Mouse (Mus musculus): ENCODE data around the gene BC049352. TPM values are rescaled to one million over a fixed set of nuclear protein-coding genes. Genes with fewer than 3 reads are reported as not detected.

BC049352 gene
- polyA plus RNA-seq (2014; fragmentation: Nextera tagmentation; extraction: Ambion mirVana), result not detected in 2 replicates

DNA sequence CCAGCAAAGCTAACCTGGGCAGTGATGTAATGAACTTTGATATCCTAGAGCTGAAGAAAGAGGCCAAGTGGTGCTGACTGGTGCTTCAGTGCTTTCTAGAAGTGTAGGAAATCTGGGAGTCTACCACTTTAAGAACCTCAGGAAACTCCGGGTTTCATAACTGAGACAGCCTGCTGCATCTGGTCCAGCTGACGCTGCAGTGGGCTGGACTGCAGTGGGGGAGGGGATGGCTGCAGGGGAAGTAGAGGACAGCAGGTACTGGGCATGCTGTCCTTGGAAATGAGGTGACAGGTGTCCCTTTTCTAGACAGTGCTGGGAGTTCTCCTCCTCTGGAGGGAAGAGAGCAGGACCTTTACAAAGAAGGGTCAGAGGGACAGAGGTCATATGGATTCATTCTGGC, at the start of gene BC049352:
BC049352 (plus strand) TSS at position 238 of the 400 bp plus-strand sequence.
- ATAC-seq (ENCODE audit: insufficient number of reproducible peaks, insufficient read depth, low FRiP score, low read depth), result no peak
- H3K4me1 ChIP-seq (ENCODE audit: control insufficient read depth in 2 of 2, insufficient read depth in 2 of 2, low read length in 2 of 2), result no peaks in the 10 kb centered on the region
- H3K4me3 ChIP-seq (ENCODE audit: control insufficient read depth in 1 of 2, insufficient read depth in 1 of 2, low read depth in 1 of 2, low read length in 2 of 2), result no peak within 1 kb of the TSS
- no peak within 1 kb of the TSS for H3K27ac ChIP-seq (replicated peaks in 1 of 2; ENCODE audit: control insufficient read depth in 1 of 2, insufficient read depth in 1 of 2, low read depth in 2 of 2, low read length in 2 of 2)
- 0 out of 2 replicates have a peak, but pooled peaks cover 3% of the 10 kb centered on the region for H3K27me3 ChIP-seq (ENCODE audit: control insufficient read depth, insufficient read depth, low read length)
- H3K36me3 ChIP-seq (ENCODE audit: control insufficient read depth, insufficient read depth, low read length), result no peaks in the 10 kb centered on the region
- WGBS, result 32% methylated on average over 2 of the region's 2 CpGs
- no peaks in the 10 kb centered on the region for H3K9me3 ChIP-seq (ENCODE audit: control insufficient read depth, low read length)
- no peak within 1 kb of the TSS for H3K4me2 ChIP-seq (ENCODE audit: low read length)
- no peak within 1 kb of the TSS for H3K9ac ChIP-seq (ENCODE audit: low read length)

DNA sequence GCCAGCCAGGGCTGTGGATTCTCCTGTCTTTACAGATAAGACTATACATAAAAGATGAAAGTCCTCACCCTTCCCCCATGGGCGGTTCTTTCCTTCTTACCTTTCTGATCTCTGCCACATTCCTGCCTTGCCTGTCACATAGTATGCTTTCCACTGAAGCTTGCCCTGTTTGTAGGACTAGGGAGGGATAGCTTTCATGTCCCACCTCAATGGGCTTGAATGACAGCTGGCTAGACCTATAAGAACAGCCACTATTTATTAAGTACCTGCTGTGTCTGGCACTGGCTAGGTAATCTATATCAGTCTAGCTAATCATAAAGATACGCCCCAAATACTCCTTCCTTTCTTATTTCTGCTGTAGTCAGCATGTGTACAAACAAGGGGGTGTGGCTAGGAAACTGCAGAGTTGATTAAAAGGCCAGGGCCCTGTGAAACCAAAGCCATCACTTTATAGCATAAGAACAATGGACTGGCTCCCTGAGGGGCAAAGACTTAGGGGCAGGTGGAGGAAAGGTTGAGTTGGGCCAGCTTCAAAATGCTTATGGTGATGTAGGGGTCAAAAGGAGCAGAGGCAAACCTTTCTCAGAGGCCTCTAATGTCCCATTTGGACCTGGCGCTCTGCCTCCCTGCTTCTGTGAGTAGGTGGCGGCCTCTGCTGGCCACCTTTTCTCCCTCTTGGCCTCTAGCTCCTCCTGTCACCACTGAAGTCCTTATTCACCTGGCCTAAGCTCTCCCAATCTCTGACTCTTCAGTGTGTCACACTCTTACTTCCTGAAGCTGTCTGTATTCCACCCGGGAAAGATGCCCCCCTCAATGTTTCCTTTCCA, 48.1 kb upstream of the BC049352 start:
- H3K9me3 ChIP-seq (ENCODE audit: control insufficient read depth, low read length), result no peaks in the 10 kb centered on the region
- 21% methylated on average over 5 of the region's 5 CpGs for WGBS
- H3K27ac ChIP-seq (replicated peaks in 1 of 2; ENCODE audit: control insufficient read depth in 1 of 2, insufficient read depth in 1 of 2, low read depth in 2 of 2, low read length in 2 of 2), result no peak overlapping the region
- H3K9ac ChIP-seq (ENCODE audit: low read length), result no peak overlapping the region
- H3K27me3 ChIP-seq (ENCODE audit: control insufficient read depth, insufficient read depth, low read length), result peaks cover 38% of the 10 kb centered on the region
- H3K4me3 ChIP-seq (ENCODE audit: control insufficient read depth in 1 of 2, insufficient read depth in 1 of 2, low read depth in 1 of 2, low read length in 2 of 2), result no peak overlapping the region
- no peak overlapping the region for H3K4me2 ChIP-seq (ENCODE audit: low read length)
- H3K4me1 ChIP-seq (ENCODE audit: control insufficient read depth in 2 of 2, insufficient read depth in 2 of 2, low read length in 2 of 2), result peaks cover 9 to 23% of the 10 kb centered on the region in 2 experiments
- ATAC-seq (ENCODE audit: insufficient number of reproducible peaks, insufficient read depth, low FRiP score, low read depth), result no peak
- no peaks in the 10 kb centered on the region for H3K36me3 ChIP-seq (ENCODE audit: control insufficient read depth, insufficient read depth, low read length)

DNA sequence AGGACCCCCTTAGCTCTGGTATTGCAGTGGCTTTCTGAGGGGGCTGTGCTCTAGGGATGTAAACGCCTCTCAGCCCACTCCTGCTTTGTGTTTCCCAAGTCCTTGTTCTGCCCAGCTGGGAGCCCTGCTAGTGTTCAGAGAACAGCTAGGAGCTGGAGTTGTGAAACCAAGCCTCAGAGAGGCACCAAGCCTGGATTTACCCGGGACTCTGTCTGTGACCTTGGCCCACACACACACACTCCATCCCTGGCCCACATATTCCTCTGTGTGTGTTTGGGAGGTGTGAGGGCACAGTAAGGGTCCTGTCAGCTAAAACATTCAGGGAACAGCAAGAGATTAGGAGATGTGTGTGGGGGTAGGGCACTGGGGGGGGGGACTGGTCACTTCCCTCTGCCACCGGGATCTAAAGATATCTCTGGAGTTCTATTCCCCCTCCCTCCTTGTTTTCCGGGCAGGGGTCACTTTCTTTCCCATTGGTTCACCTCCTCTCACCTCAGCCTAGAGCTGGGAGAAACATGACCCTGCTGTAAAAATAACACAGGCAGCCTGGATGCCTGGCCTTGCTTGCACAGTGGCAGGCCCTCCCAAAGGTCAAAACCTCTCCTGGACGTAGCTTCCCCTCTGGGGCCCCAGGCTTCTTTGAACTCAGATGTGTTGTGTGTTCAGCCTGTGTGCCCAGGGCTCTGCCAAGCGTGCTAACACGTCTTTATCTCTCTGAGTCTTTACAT, 45.2 kb upstream of the BC049352 start:
- H3K4me3 ChIP-seq (ENCODE audit: control insufficient read depth in 1 of 2, insufficient read depth in 1 of 2, low read depth in 1 of 2, low read length in 2 of 2), result no peak overlapping the region
- H3K9ac ChIP-seq (ENCODE audit: low read length), result no peak overlapping the region
- no peak for ATAC-seq (ENCODE audit: insufficient number of reproducible peaks, insufficient read depth, low FRiP score, low read depth)
- H3K4me2 ChIP-seq (ENCODE audit: low read length), result no peak overlapping the region
- no peaks in the 10 kb centered on the region for H3K36me3 ChIP-seq (ENCODE audit: control insufficient read depth, insufficient read depth, low read length)
- H3K27me3 ChIP-seq (ENCODE audit: control insufficient read depth, insufficient read depth, low read length), result peaks cover 66% of the 10 kb centered on the region
- H3K9me3 ChIP-seq (ENCODE audit: control insufficient read depth, low read length), result no peaks in the 10 kb centered on the region
- 9% methylated on average over 7 of the region's 7 CpGs for WGBS
- 0 out of 4 replicates have a peak overlapping the region, but pooled peaks of 1 of the 2 experiments have one; percentile 1 for H3K27ac ChIP-seq (replicated peaks in 1 of 2; ENCODE audit: control insufficient read depth in 1 of 2, insufficient read depth in 1 of 2, low read depth in 2 of 2, low read length in 2 of 2)
- peaks cover 9 to 27% of the 10 kb centered on the region in 2 experiments for H3K4me1 ChIP-seq (ENCODE audit: control insufficient read depth in 2 of 2, insufficient read depth in 2 of 2, low read length in 2 of 2)

DNA sequence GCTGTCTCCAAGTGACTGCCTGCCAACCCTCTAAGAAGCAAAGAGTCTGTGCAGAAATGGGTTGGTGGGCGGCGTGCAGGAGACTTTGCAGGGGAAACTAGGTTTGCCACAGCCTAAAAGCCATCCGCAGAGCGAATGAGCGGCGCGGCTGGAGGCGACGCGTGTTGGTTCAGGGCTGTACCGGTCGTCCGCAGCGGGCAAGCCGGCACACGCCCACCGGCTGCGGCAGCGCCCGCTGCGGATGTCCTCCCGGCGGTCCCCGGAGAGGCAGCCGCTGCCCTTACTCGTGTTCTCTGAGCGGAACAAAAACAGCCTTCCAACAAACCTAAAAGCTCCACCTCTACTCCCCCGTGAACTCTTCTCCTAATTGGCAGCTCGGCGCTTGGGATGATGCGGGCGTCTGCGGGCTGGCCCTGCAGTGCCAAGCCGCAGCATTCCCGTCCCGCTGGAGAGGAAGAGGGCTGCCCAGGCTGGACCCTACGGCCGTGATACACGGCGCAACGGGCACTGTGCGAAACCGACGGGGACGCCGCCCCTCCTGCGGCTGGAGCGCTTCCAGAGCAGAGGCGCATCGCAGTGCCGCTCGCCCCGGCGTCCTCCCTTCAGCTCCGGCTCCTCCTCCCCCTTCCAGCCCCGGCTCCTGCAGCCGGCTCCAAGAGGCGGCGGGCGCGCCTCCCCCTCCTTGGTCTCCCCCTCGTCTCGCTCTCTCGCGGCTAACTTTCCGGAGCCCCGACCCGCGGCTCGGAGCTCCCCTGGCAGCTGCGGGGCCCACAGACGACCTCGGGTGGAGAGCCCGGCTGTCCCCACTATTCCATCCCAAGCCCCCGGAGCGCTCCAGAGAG, 43.4 kb upstream of the BC049352 start, which contains the start of gene Scn4b:
Scn4b (plus strand) TSS at position 205 of the 842 bp plus-strand sequence.
- H3K4me1 ChIP-seq (ENCODE audit: control insufficient read depth in 2 of 2, insufficient read depth in 2 of 2, low read length in 2 of 2), result peaks cover 9 to 27% of the 10 kb centered on the region in 2 experiments
- H3K27ac ChIP-seq (replicated peaks in 1 of 2; ENCODE audit: control insufficient read depth in 1 of 2, insufficient read depth in 1 of 2, low read depth in 2 of 2, low read length in 2 of 2), result no peak within 1 kb of the TSS
- H3K4me2 ChIP-seq (ENCODE audit: low read length), result peak within 1 kb of the TSS; percentile 97
- H3K27me3 ChIP-seq (ENCODE audit: control insufficient read depth, insufficient read depth, low read length), result peaks cover 75% of the 10 kb centered on the region
- under 1% methylated on average over 74 of the region's 76 CpGs for WGBS
- H3K9me3 ChIP-seq (ENCODE audit: control insufficient read depth, low read length), result no peaks in the 10 kb centered on the region
- H3K9ac ChIP-seq (ENCODE audit: low read length), result peak within 1 kb of the TSS; percentile 66
- H3K4me3 ChIP-seq (ENCODE audit: control insufficient read depth in 1 of 2, insufficient read depth in 1 of 2, low read depth in 1 of 2, low read length in 2 of 2), result peak within 1 kb of the TSS; percentile 54 to 56
- H3K36me3 ChIP-seq (ENCODE audit: control insufficient read depth, insufficient read depth, low read length), result no peaks in the 10 kb centered on the region
- 0 out of 2 replicates have a peak, but pooled peaks have one; percentile 6 for ATAC-seq (ENCODE audit: insufficient number of reproducible peaks, insufficient read depth, low FRiP score, low read depth)

DNA sequence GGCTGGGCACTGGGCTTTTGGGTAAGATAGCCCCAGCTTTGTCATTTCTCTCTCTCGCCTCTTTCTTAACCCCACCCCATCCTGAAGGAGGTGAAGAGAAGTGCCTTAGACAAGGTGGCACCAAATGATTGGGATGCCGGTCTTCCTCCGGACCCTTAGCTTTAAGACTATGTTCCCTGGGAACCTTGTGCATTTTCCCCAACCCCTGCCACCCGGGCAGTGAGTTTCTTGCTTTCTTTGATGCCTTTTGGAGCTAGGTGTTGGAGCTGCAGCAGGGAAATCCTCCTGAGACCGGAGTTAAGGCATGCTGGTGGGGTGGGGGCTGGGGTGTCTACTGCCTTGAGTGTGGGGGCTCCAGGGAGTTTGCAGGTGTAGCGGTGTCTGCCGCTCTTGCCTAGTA, 42.7 kb upstream of the BC049352 start:
- no peaks in the 10 kb centered on the region for H3K9me3 ChIP-seq (ENCODE audit: control insufficient read depth, low read length)
- H3K4me3 ChIP-seq (ENCODE audit: control insufficient read depth in 1 of 2, insufficient read depth in 1 of 2, low read depth in 1 of 2, low read length in 2 of 2), result peak overlapping the region; percentile 54 to 56
- H3K9ac ChIP-seq (ENCODE audit: low read length), result peak overlapping the region; percentile 66
- ATAC-seq (ENCODE audit: insufficient number of reproducible peaks, insufficient read depth, low FRiP score, low read depth), result no peak
- no peaks in the 10 kb centered on the region for H3K36me3 ChIP-seq (ENCODE audit: control insufficient read depth, insufficient read depth, low read length)
- peaks cover 9 to 27% of the 10 kb centered on the region in 2 experiments for H3K4me1 ChIP-seq (ENCODE audit: control insufficient read depth in 2 of 2, insufficient read depth in 2 of 2, low read length in 2 of 2)
- no peak overlapping the region for H3K27ac ChIP-seq (replicated peaks in 1 of 2; ENCODE audit: control insufficient read depth in 1 of 2, insufficient read depth in 1 of 2, low read depth in 2 of 2, low read length in 2 of 2)
- H3K4me2 ChIP-seq (ENCODE audit: low read length), result peak overlapping the region; percentile 97
- 10% methylated on average over 7 of the region's 7 CpGs for WGBS
- peaks cover 79% of the 10 kb centered on the region for H3K27me3 ChIP-seq (ENCODE audit: control insufficient read depth, insufficient read depth, low read length)

DNA sequence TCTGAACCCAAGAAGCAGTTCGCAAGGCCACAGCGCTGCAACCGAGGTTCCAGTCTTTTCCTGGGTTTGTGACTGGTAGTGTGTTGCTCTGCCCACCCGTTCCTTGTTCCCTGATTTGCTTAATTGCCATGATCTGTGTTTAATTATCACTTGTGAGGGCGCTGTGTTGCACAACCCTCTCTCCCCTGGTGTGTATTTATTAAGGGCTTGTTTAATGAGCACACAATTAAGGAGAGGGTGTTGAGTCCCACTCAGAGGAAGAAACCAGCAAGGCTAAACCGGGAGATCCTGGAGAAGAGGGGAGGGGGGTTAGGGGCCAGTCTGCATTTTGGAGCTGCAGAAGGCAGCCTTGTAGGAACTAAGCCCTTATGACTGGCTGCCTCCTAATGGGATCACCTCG, 40.9 kb upstream of the BC049352 start:
- Histone ChIP-seq H3K9me3 (ENCODE audit: control insufficient read depth, low read length) (no peaks in the 10 kb centered on the region), H3K36me3 (ENCODE audit: control insufficient read depth, insufficient read depth, low read length) (no peaks in the 10 kb centered on the region), H3K4me1 (ENCODE audit: control insufficient read depth in 2 of 2, insufficient read depth in 2 of 2, low read length in 2 of 2) (peaks cover 13 to 30% of the 10 kb centered on the region in 2 experiments), H3K4me2 (ENCODE audit: low read length) (no peak overlapping the region), H3K27me3 (ENCODE audit: control insufficient read depth, insufficient read depth, low read length) (peaks cover 80% of the 10 kb centered on the region), H3K27ac (replicated peaks in 1 of 2; ENCODE audit: control insufficient read depth in 1 of 2, insufficient read depth in 1 of 2, low read depth in 2 of 2, low read length in 2 of 2) (no peak overlapping the region), H3K9ac (ENCODE audit: low read length) (no peak overlapping the region), H3K4me3 (ENCODE audit: control insufficient read depth in 1 of 2, insufficient read depth in 1 of 2, low read depth in 1 of 2, low read length in 2 of 2) (no peak overlapping the region)
- 73% methylated on average over 7 of the region's 7 CpGs for WGBS
- no peak for ATAC-seq (ENCODE audit: insufficient number of reproducible peaks, insufficient read depth, low FRiP score, low read depth)

DNA sequence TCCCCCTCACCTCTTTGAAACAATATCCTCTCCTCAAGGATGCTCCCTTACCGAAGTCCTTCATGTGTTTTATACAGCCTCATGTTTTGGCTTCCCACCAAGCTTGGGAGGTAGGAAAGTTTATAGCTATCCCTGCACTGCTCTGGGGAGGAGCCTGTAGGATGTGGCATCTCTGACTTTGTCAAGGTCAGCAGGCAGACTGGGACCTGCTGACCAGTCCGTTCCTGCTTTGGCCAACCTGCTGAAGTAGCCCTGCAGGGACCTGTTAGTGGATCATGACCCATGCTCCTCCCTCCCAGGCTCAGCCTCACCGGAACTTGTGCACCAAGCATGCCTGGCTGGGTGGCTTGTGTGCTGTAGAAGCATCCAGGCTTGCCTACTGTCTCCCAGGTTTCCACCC, 39.1 kb upstream of the BC049352 start:
- no peaks in the 10 kb centered on the region for H3K9me3 ChIP-seq (ENCODE audit: control insufficient read depth, low read length)
- no peaks in the 10 kb centered on the region for H3K36me3 ChIP-seq (ENCODE audit: control insufficient read depth, insufficient read depth, low read length)
- no peak for ATAC-seq (ENCODE audit: insufficient number of reproducible peaks, insufficient read depth, low FRiP score, low read depth)
- no peak overlapping the region for H3K4me3 ChIP-seq (ENCODE audit: control insufficient read depth in 1 of 2, insufficient read depth in 1 of 2, low read depth in 1 of 2, low read length in 2 of 2)
- peaks cover 6 to 17% of the 10 kb centered on the region in 2 experiments; a peak in 3 of 4 replicates for H3K4me1 ChIP-seq (ENCODE audit: control insufficient read depth in 2 of 2, insufficient read depth in 2 of 2, low read length in 2 of 2)
- H3K9ac ChIP-seq (ENCODE audit: low read length), result no peak overlapping the region
- no peak overlapping the region for H3K4me2 ChIP-seq (ENCODE audit: low read length)
- peaks cover 90% of the 10 kb centered on the region for H3K27me3 ChIP-seq (ENCODE audit: control insufficient read depth, insufficient read depth, low read length)
- no peak overlapping the region for H3K27ac ChIP-seq (replicated peaks in 1 of 2; ENCODE audit: control insufficient read depth in 1 of 2, insufficient read depth in 1 of 2, low read depth in 2 of 2, low read length in 2 of 2)
- WGBS, result 45% methylated on average over 3 of the region's 3 CpGs

Data from heart, embryonic 14.5 days (tissue).